Mouse (Mus musculus) lung, postnatal 0 days (tissue): ENCODE measurements around the gene Sdcbp2. TPM values are rescaled to one million over a fixed set of nuclear protein-coding genes. Genes with fewer than 3 reads are reported as not detected.

Experiments used
- ATAC-seq: fragments of 200-750 bp; cut with Nextera tagmentation; 2 replicates; pipeline ENCODE4 v1.8.0; 2017; ENCODE audit warnings: moderate library complexity
- DNase-seq: peaks from one replicate; pipeline ENCODE4 v3.0.0-alpha.2; 2016; ENCODE audit warnings: low spot score
- H3K27ac ChIP-seq: fragments of 300-500 bp; sonication (generic); 2 replicates; pipeline ENCODE4 v1.5.1; 2014; ENCODE audit warnings: antibody characterized with exemption, mild to moderate bottlenecking, low read length, mixed read lengths
- H3K27me3 ChIP-seq: fragments of 300-500 bp; sonication (generic); replicated peaks from 2 replicates; pipeline ENCODE4 v1.6.1; 2014; ENCODE audit warnings: low read length, mixed read lengths; ENCODE audit not compliant: insufficient read depth
- H3K36me3 ChIP-seq: fragments of 300-500 bp; sonication (generic); 2 replicates; pipeline ENCODE4 v1.6.1; 2014; ENCODE audit warnings: low read length, mixed read lengths; ENCODE audit not compliant: insufficient read depth
- H3K4me1 ChIP-seq: fragments of 300-500 bp; sonication (generic); 2 replicates; pipeline ENCODE4 v1.6.1; 2014; ENCODE audit warnings: antibody characterized with exemption, low read depth, low read length, mixed read lengths; ENCODE audit not compliant: insufficient read depth
- H3K4me2 ChIP-seq: fragments of 300-500 bp; sonication (generic); replicated peaks from 2 replicates; pipeline ENCODE4 v1.6.1; 2014; ENCODE audit warnings: low read depth, mild to moderate bottlenecking, low read length, moderate library complexity, mixed read lengths
- H3K4me3 ChIP-seq: fragments of 300-500 bp; sonication (generic); 2 replicates; pipeline ENCODE4 v1.5.1; 2014; ENCODE audit warnings: low read depth, low read length
- H3K9ac ChIP-seq: fragments of 300-500 bp; sonication (generic); replicated peaks from 2 replicates; pipeline ENCODE4 v1.6.1; 2014; ENCODE audit warnings: low read depth, mild to moderate bottlenecking
- H3K9me3 ChIP-seq: fragments of 300-500 bp; sonication (generic); 2 replicates; pipeline ENCODE4 v1.6.1; 2016; ENCODE audit warnings: low read length, mixed read lengths
- CTCF ChIP-seq: IDR thresholded peaks from 2 replicates; pipeline ENCODE4 v1.5.1; 2016; ENCODE audit warnings: antibody characterized with exemption, mild to moderate bottlenecking
- EP300 ChIP-seq: IDR thresholded peaks from 2 replicates; pipeline ENCODE4 v1.6.1; 2016; ENCODE audit warnings: antibody characterized with exemption, mild to moderate bottlenecking, control low read depth
- WGBS: fragments of 180-500 bp; shearing (Covaris S2); extraction: QIAGEN DNeasy Blood & Tissue Kit; methylation state at CpG from one replicate; pipeline ENCODE4 v1.1.7; 2014; 5-methylcytosine and 5-hydroxymethylcytosine counted together
- polyA plus RNA-seq: library from polyadenylated mRNA; unstranded; fragments of >200 nt; fragmentation: Nextera tagmentation; extraction: Ambion mirVana; gene quantifications from 2 replicates; pipeline ENCODE4 v1.2.1, GENCODE M21; 2015

Gene Sdcbp2
- polyA plus RNA-seq, 1 experiment from 2014 or later, result 2.5 TPM

DNA sequence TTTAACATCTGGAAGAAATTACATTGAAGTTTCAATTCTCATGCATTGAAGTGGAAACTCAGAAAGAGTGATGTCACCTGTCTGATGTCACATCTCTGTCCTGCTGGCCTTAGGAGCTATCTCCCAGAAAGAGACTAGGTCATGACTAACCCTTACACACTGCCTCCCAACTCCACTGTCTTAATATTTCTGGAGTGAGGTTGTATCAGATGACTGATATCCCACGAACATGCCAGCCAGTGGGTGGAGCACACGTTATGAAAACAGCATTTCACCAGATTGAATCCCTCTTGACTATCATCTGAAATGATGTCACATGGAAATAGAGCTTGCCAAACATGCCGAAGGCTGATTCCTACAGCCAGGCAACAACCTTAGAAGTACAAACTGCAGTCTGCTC, 7.4 kb upstream of the Sdcbp2 start:
- 0 out of 2 replicates have a peak, but pooled peaks have one; percentile 26 for ATAC-seq
- Histone ChIP-seq H3K27ac (no peak overlapping the region), H3K9me3 (no peaks in the 10 kb centered on the region), H3K36me3 (peaks cover 32% of the 10 kb centered on the region; the same call in 1 of the 2 replicates), H3K4me1 (no peaks in the 10 kb centered on the region), H3K4me3 (no peak overlapping the region), H3K9ac (no peak overlapping the region), H3K27me3 (no peaks in the 10 kb centered on the region), H3K4me2 (no peak overlapping the region)
- DNase-seq, result no peak
- no peak for TF ChIP-seq EP300
- no peak for TF ChIP-seq CTCF
- 44% methylated on average over 3 of the region's 3 CpGs for WGBS

GRCm38 (mm10) chr2:151566856-151567255, 5.6 kb upstream of the Sdcbp2 start:
- ATAC-seq, result no peak
- H3K4me2 ChIP-seq, result no peak overlapping the region
- no peaks in the 10 kb centered on the region for H3K9me3 ChIP-seq
- H3K36me3 ChIP-seq, result peaks cover 21% of the 10 kb centered on the region; the same call in 1 of the 2 replicates
- H3K4me1 ChIP-seq, result no peaks in the 10 kb centered on the region
- DNase-seq, result no peak
- WGBS, result 76% methylated on average over 6 of the region's 6 CpGs
- H3K4me3 ChIP-seq, result no peak overlapping the region
- no peaks in the 10 kb centered on the region for H3K27me3 ChIP-seq
- no peak overlapping the region for H3K27ac ChIP-seq
- TF ChIP-seq CTCF (no peak), EP300 (no peak)
- no peak overlapping the region for H3K9ac ChIP-seq

DNA sequence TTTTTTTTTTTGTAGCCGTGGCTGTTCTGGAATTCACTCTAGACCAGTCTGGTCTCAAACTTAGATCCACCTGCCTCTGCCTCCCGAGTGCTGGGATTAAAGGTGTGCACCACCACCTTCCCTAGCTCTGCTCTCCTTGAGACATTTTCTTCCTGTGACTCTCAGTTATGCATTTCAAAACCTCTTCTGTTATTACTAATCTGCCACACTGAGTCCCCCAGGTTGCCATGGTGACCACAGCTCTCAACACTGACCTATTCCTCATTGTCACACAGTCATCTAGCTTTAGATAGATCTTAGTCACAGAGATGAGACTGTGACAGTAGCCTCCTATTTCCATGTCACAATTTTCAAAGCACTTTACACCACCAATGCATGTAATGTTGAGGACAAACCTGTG, 3.0 kb upstream of the Sdcbp2 start:
- TF ChIP-seq EP300, result no peak
- no peak for TF ChIP-seq CTCF
- no peaks in the 10 kb centered on the region for H3K9me3 ChIP-seq
- no peak overlapping the region for H3K9ac ChIP-seq
- 0 out of 2 replicates have a peak, but pooled peaks cover 9% of the 10 kb centered on the region for H3K36me3 ChIP-seq
- no peak overlapping the region for H3K4me2 ChIP-seq
- 79% methylated on average over 2 of the region's 2 CpGs for WGBS
- no peaks in the 10 kb centered on the region for H3K4me1 ChIP-seq
- no peak overlapping the region for H3K27ac ChIP-seq
- no peaks in the 10 kb centered on the region for H3K27me3 ChIP-seq
- H3K4me3 ChIP-seq, result no peak overlapping the region
- no peak for ATAC-seq
- DNase-seq, result no peak

DNA sequence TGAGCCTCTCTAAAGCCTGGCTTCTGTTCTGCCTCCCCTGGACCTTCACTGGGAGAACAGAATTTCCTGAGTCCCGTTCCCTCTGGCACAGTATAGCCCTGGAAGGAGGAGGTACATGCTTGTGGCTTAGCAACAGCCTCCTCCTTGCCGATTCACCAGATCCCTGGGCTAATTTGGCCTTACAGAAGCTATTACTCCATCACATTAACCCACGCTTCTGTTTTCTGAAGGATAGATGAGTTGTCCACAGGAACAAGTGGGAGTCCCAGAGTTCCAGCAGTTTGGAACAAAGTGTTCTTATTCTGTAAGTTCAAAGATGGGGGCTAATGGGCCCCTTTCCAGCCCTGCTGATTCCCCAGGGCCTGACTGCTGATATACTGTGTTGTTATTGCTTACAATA, 1.2 kb downstream of the Sdcbp2 start:
- Histone ChIP-seq H3K27ac (no peak overlapping the region), H3K4me1 (peaks cover 8% of the 10 kb centered on the region; the same call in 1 of the 2 replicates), H3K9ac (no peak overlapping the region), H3K4me3 (no peak overlapping the region), H3K9me3 (no peaks in the 10 kb centered on the region), H3K36me3 (no peaks in the 10 kb centered on the region), H3K27me3 (no peaks in the 10 kb centered on the region), H3K4me2 (no peak overlapping the region)
- ATAC-seq (no peak), DNase-seq (no peak)
- no peak for TF ChIP-seq EP300
- TF ChIP-seq CTCF, result no peak
- 68% methylated on average over 3 of the region's 3 CpGs for WGBS

- 59% methylated on average over 5 of the region's 5 CpGs for WGBS
These were observed 2.2 kb downstream of the Sdcbp2 start for GRCm38 (mm10) chr2:151574607-151575006.

DNA sequence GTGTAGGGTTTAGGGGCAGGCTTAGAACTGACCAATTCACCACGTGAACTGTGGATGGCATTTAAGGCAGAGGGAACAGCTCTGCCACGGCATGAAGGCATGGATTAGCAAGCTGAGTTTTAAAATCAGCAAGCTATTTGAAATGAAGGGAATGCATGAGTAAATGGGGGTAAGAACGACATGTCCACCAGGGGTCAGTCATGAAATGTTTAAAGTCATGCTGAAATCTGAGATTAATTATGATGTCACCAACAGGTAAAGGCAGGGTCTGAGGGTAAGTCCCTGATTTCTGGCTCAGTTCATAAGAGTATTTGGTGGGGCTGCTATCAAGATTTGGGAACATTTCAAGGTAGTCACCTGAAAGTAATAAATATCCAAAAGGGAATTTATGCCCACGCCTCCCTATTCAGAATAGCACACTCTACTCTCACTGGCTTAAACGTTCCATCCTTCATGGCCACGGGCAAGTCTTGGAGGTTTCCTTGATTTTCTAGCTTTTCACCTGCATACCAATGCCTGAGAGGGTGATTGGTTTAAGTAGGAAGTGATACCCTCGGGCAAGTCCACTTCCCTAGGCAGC, 2.8 kb downstream of the Sdcbp2 start:
- ATAC-seq (no peak; the same call in 1 of the 2 replicates), DNase-seq (peak; percentile 79)
- 23% methylated on average over 7 of the region's 7 CpGs for WGBS
- no peak overlapping the region for H3K9ac ChIP-seq
- no peaks in the 10 kb centered on the region for H3K9me3 ChIP-seq
- peaks cover 8% of the 10 kb centered on the region; the same call in 1 of the 2 replicates for H3K4me1 ChIP-seq
- H3K27me3 ChIP-seq, result no peaks in the 10 kb centered on the region
- peak overlapping the region; percentile 41 for H3K4me3 ChIP-seq
- H3K36me3 ChIP-seq, result no peaks in the 10 kb centered on the region
- peak overlapping the region; percentile 69 for H3K27ac ChIP-seq
- peak overlapping the region; percentile 78 for H3K4me2 ChIP-seq
- TF ChIP-seq CTCF, result peak; percentile 70
- TF ChIP-seq EP300, result no peak

More at GRCm38 (mm10) chr2:151574607-151575006, 2.2 kb downstream of the Sdcbp2 start:
- Histone ChIP-seq H3K4me3 (no peak overlapping the region), H3K9me3 (no peaks in the 10 kb centered on the region), H3K4me2 (no peak overlapping the region), H3K27ac (no peak overlapping the region), H3K9ac (no peak overlapping the region), H3K36me3 (no peaks in the 10 kb centered on the region), H3K27me3 (no peaks in the 10 kb centered on the region), H3K4me1 (peaks cover 8% of the 10 kb centered on the region; the same call in 1 of the 2 replicates)
- TF ChIP-seq CTCF (no peak), EP300 (no peak)
- DNase-seq (no peak), ATAC-seq (no peak)
